Comparison of ENCODE assay signal across 9 mouse cellular contexts in the genomic region with DNA sequence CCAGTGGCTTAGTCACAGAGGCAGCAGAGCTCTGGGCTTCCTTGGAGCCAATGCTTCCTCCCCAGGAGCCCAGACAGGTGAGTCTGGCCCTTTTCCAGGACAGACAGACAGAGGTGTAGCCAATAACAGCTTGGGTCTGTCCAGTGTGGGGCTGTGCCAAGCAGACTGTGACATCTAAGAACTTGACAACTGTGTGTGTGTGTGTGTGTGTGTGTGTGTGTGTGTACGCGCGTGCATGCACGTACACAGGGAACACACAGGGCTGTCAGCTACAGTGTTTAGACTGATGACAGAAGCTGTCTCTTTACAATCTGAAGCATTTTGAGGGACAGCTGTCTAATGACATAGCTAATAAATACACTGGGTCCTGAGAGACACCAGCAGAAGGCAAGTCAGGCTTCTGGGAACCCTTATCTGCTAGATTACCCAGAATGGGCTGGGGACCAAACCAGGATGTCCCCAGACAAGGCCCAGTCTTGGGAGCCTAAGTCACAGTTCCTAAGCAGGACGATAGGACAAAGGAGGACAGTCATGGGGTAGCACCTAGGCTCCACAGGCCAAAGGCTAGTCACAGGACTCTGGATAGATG. TPM values are rescaled to one million over a fixed set of nuclear protein-coding genes. Genes with fewer than 3 reads are reported as not detected.
A peak's percentile ranks its signal among the peaks of the same experiment; 100 is the strongest.
DNase-seq lines count a peak whose midpoint lies in the region; ATAC-seq and TF ChIP-seq lines count a peak whose summit lies in the region.
"Had no signal": no experiment of that assay in that cellular context is flagged by ENCODE, and none has a peak within 500 bp of the region (broad histone marks: within the 10 kb centered on the region; RNA-seq: fewer than 3 reads in every experiment).

No protein-coding gene starts in this region.

- WGBS in lung, embryonic 14.5 days: 63% methylated on average over 5 of the region's 5 CpGs
- WGBS in lung, postnatal 0 days: 76% methylated on average over 5 of the region's 5 CpGs
- WGBS in forebrain, embryonic 13.5 days: 80% methylated on average over 5 of the region's 5 CpGs
- WGBS in liver, embryonic 12.5 days (ENCODE audit: insufficient replicate concordance): 50% methylated on average over 5 of the region's 5 CpGs
- WGBS in stomach, embryonic 16.5 days: 79% methylated on average over 5 of the region's 5 CpGs

- peaks cover 24% of the 10 kb centered on the region for H3K4me1 ChIP-seq in lung, embryonic 14.5 days (ENCODE audit: insufficient read depth)
- H3K4me1 ChIP-seq in lung, postnatal 0 days (ENCODE audit: insufficient read depth, low read depth, low read length): no peaks in the 10 kb centered on the region
- peaks cover 47% of the 10 kb centered on the region for H3K4me1 ChIP-seq in forebrain, embryonic 13.5 days
- H3K4me1 ChIP-seq in liver, embryonic 12.5 days: peaks cover 69% of the 10 kb centered on the region
- peaks cover 26% of the 10 kb centered on the region for H3K4me1 ChIP-seq in stomach, embryonic 16.5 days (ENCODE audit: control insufficient read depth, insufficient read depth, low read length)

- no peaks in the 10 kb centered on the region for H3K9me3 ChIP-seq in lung, embryonic 14.5 days (ENCODE audit: low read depth, low read length)
- no peaks in the 10 kb centered on the region for H3K9me3 ChIP-seq in lung, postnatal 0 days (ENCODE audit: low read length)
- H3K9me3 ChIP-seq in forebrain, embryonic 13.5 days (replicated peaks): no peaks in the 10 kb centered on the region
- no peaks in the 10 kb centered on the region for H3K9me3 ChIP-seq in liver, embryonic 12.5 days (replicated peaks)
- H3K9me3 ChIP-seq in stomach, embryonic 16.5 days (replicated peaks; ENCODE audit: control insufficient read depth, low read length): no peaks in the 10 kb centered on the region

- no peak for TF ChIP-seq CTCF in lung, embryonic 14.5 days (IDR thresholded peaks at IDR 0.05; ENCODE audit: low read depth)
- TF ChIP-seq CTCF in lung, postnatal 0 days (IDR thresholded peaks at IDR 0.05): no peak

- TF ChIP-seq EP300 in lung, postnatal 0 days (IDR thresholded peaks at IDR 0.05): no peak

- peak; percentile 33; the same call in 1 of the 2 replicates for ATAC-seq in lung, embryonic 14.5 days (ENCODE audit: insufficient read depth)
- ATAC-seq in lung, postnatal 0 days: no peak
- ATAC-seq in forebrain, embryonic 13.5 days: peak; percentile 33; the same call in 1 of the 2 replicates
- peak; percentile 88 for ATAC-seq in liver, embryonic 12.5 days
- ATAC-seq in stomach, embryonic 16.5 days (ENCODE audit: insufficient read depth, low FRiP score): no peak

- H3K27me3 ChIP-seq in lung, embryonic 14.5 days (ENCODE audit: insufficient read depth, low read length): no peaks in the 10 kb centered on the region
- H3K27me3 ChIP-seq in lung, postnatal 0 days (replicated peaks; ENCODE audit: insufficient read depth, low read length): no peaks in the 10 kb centered on the region
- H3K27me3 ChIP-seq in forebrain, embryonic 13.5 days: no peaks in the 10 kb centered on the region
- H3K27me3 ChIP-seq in liver, embryonic 12.5 days (replicated peaks): 0 out of 2 replicates have a peak, but pooled peaks cover 3% of the 10 kb centered on the region
- no peaks in the 10 kb centered on the region for H3K27me3 ChIP-seq in stomach, embryonic 16.5 days (ENCODE audit: control insufficient read depth, insufficient read depth, low read length)

- no peaks in the 10 kb centered on the region for H3K36me3 ChIP-seq in lung, embryonic 14.5 days (ENCODE audit: insufficient read depth)
- H3K36me3 ChIP-seq in lung, postnatal 0 days (ENCODE audit: insufficient read depth, low read length): no peaks in the 10 kb centered on the region
- H3K36me3 ChIP-seq in forebrain, embryonic 13.5 days (ENCODE audit: poor library complexity, severe bottlenecking): no peaks in the 10 kb centered on the region
- no peaks in the 10 kb centered on the region for H3K36me3 ChIP-seq in liver, embryonic 12.5 days
- no peaks in the 10 kb centered on the region for H3K36me3 ChIP-seq in stomach, embryonic 16.5 days (ENCODE audit: control insufficient read depth, insufficient read depth, low read length)

- H3K4me3 ChIP-seq in lung, embryonic 14.5 days (ENCODE audit: low read depth, low read length): no peak overlapping the region
- H3K4me3 ChIP-seq in lung, postnatal 0 days (ENCODE audit: low read depth, low read length): no peak overlapping the region
- no peak overlapping the region for H3K4me3 ChIP-seq in forebrain, embryonic 13.5 days
- H3K4me3 ChIP-seq in liver, embryonic 12.5 days: peak overlapping the region; percentile 7; the same call in 1 of the 2 replicates
- no peak overlapping the region for H3K4me3 ChIP-seq in stomach, embryonic 16.5 days (replicated peaks; ENCODE audit: low read length)

- no peak overlapping the region for H3K9ac ChIP-seq in lung, embryonic 14.5 days
- H3K9ac ChIP-seq in lung, postnatal 0 days (replicated peaks; ENCODE audit: low read depth): no peak overlapping the region
- H3K9ac ChIP-seq in forebrain, embryonic 13.5 days: no peak overlapping the region
- H3K9ac ChIP-seq in liver, embryonic 12.5 days: peak overlapping the region; percentile 57
- H3K9ac ChIP-seq in stomach, embryonic 16.5 days (ENCODE audit: low read length): peak overlapping the region; percentile 23; the same call in 1 of the 2 replicates

- peak overlapping the region; percentile 92 for H3K27ac ChIP-seq in lung, embryonic 14.5 days (ENCODE audit: low read depth)
- H3K27ac ChIP-seq in lung, postnatal 0 days (ENCODE audit: low read length): no peak overlapping the region
- H3K27ac ChIP-seq in forebrain, embryonic 13.5 days: peak overlapping the region; percentile 75
- peak overlapping the region; percentile 96 for H3K27ac ChIP-seq in liver, embryonic 12.5 days
- H3K27ac ChIP-seq in stomach, embryonic 16.5 days (ENCODE audit: low read length): peak overlapping the region; percentile 77

- no peak for DNase-seq in lung, embryonic 14.5 days
- no peak for DNase-seq in lung, postnatal 0 days (ENCODE audit: low spot score)
- no peak for DNase-seq in layer of hippocampus, postnatal 10 days (ENCODE audit: low spot score in 2 of 2)
- no peak for DNase-seq in gastrocnemius, postnatal 25 days
- no peak for DNase-seq in ovary, postnatal 14 days (ENCODE audit: low spot score)
- DNase-seq: cerebellum, adult 8-10 months had no signal

- H3K4me2 ChIP-seq in lung, embryonic 14.5 days: peak overlapping the region; percentile 36
- H3K4me2 ChIP-seq in lung, postnatal 0 days (replicated peaks; ENCODE audit: low read depth, low read length): no peak overlapping the region
- H3K4me2 ChIP-seq in forebrain, embryonic 13.5 days: peak overlapping the region; percentile 23
- H3K4me2 ChIP-seq in liver, embryonic 12.5 days: peak overlapping the region; percentile 54
- H3K4me2 ChIP-seq in stomach, embryonic 16.5 days (ENCODE audit: low read depth, low read length): 0 out of 2 replicates have a peak overlapping the region, but pooled peaks have one; percentile 25

RNA-seq across cellular contexts. Expression of a gene that starts 42.9 kb away (rescaled TPM):
- 3.2 and 3.3 TPM in 2 replicates for polyA plus RNA-seq in lung, embryonic 14.5 days (2014; fragmentation: Nextera tagmentation; extraction: Ambion mirVana)
- polyA plus RNA-seq in lung, postnatal 0 days (2015; fragmentation: Nextera tagmentation; extraction: Ambion mirVana): 0.66 and 0.68 TPM in 2 replicates
- polyA plus RNA-seq in forebrain, embryonic 13.5 days (2015; fragmentation: Nextera tagmentation; extraction: Ambion mirVana): 3.4 and 3.5 TPM in 2 replicates
- polyA plus RNA-seq in liver, embryonic 12.5 days (2016; fragmentation: Nextera tagmentation; extraction: Ambion mirVana): 0.04 TPM in 1 of 2 replicates, not detected in the other
- 0.59 and 0.77 TPM in 2 replicates for polyA plus RNA-seq in stomach, embryonic 16.5 days (2015; fragmentation: Nextera tagmentation; extraction: Ambion mirVana)
- 10 to 100 TPM; 15.5 to 18.8 TPM for total RNA-seq in layer of hippocampus, postnatal 10 days (2021)
- under 1 TPM in 1 of 2 experiments, not detected in 1; 0.08 TPM for total RNA-seq in gastrocnemius, postnatal 25 days (2021)

Comparison
In these comparisons a context has a peak if more than half of its experiments do, and no peak if none do; other contexts are left out.
1. ATAC-seq: peak in lung, embryonic 14.5 days (single experiment), forebrain, embryonic 13.5 days (single experiment) and liver, embryonic 12.5 days (single experiment); none in lung, postnatal 0 days (single experiment) and stomach, embryonic 16.5 days (single experiment).
2. H3K9ac ChIP-seq: peak in liver, embryonic 12.5 days (single experiment) and stomach, embryonic 16.5 days (single experiment); none in lung, embryonic 14.5 days (single experiment), lung, postnatal 0 days (single experiment) and forebrain, embryonic 13.5 days (single experiment).